Mouse (Mus musculus): ENCODE data around the gene Tomm70a.
"Not testable (repeated sequence)": the region's sequence is repeated elsewhere in the genome, so short reads cannot be mapped to it uniquely, and the experiment has no call there.

Gene Tomm70a

DNA sequence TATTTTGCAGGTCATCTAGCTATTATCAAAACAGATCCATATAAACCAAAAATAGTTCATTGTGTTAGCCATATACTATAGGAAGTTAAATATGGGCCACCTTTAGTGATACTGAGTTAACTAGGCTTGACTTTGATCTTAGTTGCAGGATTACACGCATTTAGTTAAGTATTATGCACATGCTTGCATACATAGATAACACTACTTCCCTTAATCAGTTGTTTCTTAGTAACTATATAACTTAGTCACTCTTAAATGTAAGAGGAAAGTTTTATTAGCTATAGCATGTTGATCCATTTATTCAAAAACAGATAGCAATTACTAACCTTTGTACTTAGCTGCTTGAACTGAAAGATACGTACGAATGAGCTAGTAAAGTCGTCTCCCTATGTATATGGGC lies 29.9 kb downstream of the Tomm70a start:
- no peak for DNase-seq (ENCODE audit: low spot score)

DNA sequence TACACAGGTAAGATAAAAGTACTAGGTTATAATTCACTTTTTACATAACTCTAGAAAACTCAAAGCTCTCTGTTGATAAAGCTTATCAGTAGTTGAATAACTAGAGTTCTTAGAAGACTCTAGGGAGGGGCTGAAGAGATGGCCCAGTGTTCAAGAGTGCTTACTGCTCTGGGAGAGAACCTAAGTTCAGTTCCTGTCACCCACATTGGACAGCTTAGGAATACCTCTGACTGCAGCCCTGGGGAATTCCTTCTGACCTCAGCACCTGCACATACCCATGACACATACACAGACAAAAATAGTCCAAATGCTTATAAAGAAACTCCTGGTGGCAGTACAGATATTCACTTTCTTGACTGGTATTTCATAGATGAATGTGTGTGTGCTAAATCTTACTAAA lies 34.4 kb downstream of the Tomm70a start:
- no peak for DNase-seq (ENCODE audit: low spot score)

DNA sequence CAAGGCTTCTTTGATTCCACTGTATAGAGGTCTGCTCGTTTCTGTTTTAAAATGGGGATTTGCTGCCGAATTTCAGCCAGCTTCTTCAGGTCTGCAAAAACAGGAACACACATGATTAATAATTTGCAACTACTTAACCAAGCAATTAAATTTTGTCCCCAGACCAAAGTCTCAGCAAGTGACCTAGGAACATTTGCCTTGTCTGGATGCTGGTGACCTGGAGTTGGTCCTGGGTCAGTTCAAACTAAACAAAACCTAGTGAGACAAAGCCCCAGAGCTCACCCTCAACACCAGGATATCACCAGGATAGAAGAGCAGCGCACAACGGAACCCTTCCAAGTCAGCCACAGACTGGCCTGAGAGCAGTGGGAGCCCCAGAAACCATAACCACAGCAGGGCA lies 35.6 kb downstream of the Tomm70a start:
- no peak for DNase-seq (ENCODE audit: low spot score)

DNA sequence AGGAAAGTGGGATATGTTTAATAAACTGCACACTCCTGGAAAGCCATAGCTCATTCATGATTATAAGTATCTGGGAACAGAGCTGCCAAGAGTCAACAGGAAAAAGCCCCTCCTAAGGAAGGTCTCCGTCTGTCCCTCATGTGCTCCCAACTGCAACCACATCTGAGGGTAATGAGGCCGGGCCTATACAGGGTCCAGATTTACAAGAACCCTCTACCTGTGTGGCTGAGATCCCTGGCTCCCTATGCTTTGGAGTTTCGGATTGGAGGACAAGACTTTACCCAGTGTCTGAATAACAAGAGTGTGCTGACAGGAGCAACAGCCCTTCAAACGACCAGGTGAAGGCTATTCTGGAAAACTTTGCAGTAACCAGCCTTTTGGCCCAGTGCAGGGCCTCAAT lies 36.2 kb downstream of the Tomm70a start:
- DNase-seq (ENCODE audit: low spot score): no peak

DNA sequence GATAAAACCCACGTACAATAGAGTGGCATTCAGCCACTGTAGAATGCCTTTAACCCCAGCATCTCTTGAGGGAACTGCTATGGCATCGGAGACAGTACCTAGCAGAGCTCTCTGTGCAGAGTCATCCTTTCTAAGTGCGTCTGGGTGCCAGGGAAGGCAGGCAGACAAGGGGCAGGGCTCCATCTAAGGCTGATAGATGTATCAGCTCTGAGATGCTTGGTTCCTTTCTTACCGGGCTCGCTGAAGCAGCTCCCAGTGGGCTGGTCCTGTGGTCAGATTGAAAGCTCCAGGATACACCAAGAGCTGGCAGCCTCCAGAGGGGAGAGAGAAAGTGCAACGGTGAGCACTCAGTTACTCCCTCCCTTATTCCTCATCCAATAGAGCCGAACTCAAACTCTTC lies 38.3 kb downstream of the Tomm70a start:
- DNase-seq (ENCODE audit: low spot score): no peak

DNA sequence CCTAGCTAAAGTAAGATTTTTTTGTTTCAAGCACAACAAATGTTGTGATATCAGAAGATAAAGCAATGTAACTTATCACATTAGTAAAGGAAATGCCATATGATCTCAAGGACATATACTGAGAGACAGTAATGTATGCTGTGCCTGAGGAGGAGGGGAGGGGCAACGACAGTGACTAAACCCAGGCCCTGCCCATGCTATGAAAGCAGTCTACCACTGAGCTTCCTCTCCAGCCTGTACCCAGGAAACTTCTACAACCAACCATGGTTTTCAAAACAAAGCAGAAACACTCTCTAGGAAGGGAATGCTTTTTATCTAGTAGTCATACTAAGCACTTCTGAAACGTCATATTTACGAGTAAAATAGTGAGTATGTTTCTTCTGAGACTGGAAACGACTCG lies 41.3 kb downstream of the Tomm70a start:
- DNase-seq (ENCODE audit: low spot score): no peak

DNA sequence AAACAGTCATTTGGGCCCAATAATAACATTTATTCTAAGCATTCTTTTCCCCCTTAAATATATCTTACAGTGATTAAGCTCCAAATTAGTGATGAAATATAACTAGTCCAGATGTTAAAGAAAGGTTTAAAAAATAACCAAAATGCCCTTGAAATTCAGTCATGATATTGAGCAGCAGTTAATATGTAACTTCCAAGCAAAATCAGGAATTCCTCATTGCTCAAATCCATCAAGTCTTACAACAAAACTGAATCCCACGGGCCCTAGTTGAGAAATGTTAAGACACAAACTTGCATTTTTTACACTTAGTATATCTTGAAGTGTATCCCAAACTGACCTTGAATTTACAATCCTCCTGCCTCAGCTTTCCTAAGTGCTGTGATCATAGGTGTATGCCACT lies 42.2 kb downstream of the Tomm70a start:
- no peak for DNase-seq (ENCODE audit: low spot score)

DNA sequence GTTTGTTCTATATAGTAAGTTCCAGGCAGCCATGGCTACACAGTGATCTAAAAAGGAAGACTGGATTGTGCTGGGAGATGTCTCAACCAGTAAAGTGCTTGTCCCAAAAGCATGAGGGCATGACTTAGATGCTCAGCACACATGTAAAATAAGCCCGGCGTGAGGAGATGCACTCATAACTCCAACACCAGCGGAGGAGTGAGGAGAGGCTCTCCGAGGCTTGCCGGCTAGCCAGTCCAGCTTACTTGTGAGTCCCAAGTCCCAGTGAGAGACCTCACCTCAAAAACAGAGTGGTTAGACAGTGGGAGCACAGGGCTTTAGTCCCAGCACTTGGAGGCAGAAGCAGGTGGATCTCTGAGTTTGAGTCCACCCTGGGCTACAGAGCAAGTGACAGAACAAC lies 43.7 kb downstream of the Tomm70a start:
- no peak for DNase-seq (ENCODE audit: low spot score)

DNA sequence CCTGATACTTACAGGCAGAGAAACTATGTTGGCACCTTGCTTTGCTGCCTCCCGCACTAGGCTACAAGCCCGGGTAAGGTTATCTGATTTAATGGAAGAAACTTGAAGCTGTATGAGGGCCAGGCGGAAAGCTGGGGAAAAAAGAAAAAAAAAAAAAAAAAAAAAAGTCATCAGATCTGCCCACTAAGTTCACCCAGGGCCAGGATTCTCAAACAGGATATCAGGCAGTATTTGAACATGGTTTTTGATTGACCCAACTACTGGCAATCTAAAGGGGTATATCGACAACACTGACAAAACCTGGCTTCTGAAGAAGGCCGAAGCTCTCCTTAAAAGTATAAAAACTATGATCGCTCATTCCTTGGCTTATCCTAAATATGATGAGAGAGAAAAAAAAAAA lies 44.6 kb downstream of the Tomm70a start:
- no peak for DNase-seq (ENCODE audit: low spot score)

DNA sequence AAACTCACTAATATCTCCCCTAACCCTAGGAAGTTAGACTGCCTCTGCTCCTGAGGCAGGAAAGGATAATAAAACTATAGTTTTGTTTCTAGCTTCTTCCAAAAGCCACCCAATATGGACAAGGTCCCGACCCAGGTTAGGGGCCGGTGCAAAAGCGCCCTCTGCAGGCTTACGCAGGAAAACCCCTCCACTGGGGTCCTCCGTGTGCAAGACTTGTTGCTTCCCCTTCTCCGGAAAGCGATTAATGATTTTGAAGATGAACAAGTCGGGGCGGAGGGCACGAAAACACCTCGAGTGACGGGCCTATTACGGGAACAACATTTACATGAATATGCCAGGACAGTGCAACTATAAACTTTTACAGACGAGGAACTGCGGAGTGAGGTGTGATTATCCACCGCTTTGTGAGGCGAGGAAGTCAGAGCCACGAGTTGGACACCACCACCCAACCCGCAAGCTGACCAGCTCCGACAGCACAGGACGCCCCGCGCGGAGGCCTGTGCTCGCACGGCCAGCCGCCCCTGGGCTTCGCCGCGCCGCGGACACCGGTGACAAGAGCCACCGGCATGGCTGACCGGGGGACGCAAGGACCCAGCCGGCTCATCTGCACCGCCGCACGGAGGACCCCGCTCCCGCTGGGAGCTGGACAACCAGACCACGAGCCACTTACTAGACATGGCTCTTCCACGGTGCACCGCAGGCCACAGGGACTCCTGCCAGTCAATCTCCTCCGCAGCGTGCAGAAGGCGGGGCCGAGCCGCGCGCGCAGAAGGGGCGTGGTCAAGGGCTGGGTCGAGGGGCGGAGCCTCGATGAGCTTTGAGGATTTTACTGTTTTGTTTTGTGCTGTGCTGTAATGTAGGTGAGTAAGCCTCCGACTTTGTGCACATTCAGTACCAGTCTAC lies 45.4 kb downstream of the Tomm70a start, which contains the start of gene Nit2:
Nit2 (minus strand) TSS at position 731 of the 903 bp plus-strand sequence.
- peak; percentile 93 for DNase-seq (ENCODE audit: low spot score)

DNA sequence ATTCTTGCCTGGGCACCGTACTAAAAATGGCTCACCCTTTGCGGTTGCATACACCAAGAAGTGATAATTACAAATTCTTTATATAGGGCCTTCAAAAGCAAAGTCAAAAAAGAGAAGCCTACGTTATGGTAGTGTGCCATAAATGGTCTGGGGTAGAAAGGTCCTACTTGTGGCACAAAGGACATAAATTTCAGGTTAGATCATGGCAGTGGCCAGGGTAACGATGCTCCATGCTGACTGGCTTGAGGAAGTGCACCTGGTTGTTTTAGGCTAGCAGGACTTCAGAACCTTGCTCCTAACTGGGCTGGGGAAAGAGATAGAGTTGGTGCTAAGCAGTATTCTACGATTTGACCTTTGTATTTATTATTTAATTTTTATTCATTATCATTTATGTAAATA lies 46.0 kb downstream of the Tomm70a start:
- DNase-seq (ENCODE audit: low spot score): no peak

DNA sequence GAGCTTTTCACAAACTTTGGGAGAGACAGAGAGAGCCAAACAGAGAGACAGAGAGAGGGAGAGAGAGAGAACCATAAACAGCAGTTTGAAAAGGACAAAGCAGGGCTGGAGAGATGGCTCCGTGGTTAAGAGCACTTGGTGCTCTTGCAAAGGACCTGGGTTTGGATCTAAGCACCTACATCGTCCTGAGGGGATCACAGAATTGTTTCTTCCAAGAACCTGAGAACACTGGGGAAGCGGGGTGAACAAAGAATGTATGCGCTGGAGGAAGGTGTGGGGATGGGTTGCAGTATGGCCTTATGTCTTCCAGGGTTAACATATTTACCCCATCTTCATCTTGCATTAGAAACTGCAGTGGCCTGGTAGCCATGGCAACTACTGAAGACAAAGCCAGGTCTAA lies 46.7 kb downstream of the Tomm70a start:
- no peak for DNase-seq (ENCODE audit: low spot score)

DNA sequence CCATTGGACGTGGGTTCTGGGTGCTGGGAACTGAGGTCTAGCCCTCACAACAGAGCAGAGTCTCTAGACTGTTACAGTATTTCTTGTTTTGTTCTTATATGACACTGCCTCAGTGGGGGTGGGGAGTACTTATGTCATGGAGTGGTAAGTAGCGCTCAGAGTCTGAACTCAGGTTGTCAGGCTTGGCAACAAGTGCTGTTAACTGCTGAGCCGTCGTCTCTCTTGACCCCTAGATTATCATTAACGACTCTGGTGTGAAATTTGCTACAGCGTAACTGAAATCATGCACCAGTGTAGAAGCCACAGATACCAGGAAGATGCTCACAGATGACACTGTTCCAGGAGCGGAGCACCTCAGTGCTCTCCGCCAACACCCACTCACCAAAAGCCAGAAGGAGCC lies 49.7 kb downstream of the Tomm70a start:
- no peak for DNase-seq (ENCODE audit: low spot score)

DNA sequence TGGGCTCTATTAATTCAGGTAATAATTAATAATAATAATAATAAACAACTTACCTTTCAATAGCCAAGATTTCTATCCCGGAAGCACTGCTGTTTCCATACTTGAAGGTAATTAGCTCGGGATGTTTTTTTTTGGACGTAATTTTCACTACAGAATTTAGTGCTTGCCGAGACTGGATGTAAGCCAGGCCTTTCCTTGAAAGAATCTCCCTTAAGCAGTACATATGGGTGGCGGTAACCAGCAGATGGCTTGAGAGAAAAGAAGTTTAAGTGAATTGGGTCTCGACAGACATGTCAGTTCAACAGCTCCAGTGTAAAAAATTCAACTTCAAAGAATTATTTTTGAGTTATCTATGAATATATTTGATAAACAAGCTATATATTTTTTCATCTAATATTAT lies 50.1 kb downstream of the Tomm70a start:
- no peak for DNase-seq (ENCODE audit: low spot score)

DNA sequence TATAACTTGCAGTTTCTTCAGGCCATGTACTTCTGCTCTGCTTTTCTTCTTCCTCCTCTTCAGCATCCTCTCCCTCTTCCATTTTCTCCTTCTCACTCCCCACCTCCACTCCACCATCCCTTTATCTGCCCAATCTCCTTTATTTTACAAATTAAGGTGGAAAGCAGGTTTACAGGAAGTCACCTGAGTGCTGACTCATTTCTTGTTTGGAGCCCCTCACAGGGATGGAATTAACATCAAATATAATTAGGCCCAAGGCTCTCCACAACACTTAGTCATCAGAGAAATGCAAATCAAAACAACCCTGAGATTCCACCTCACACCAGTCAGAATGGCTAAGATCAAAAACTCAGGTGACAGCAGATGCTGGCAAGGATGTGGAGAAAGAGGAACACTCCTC lies 53.0 kb downstream of the Tomm70a start:
- DNase-seq (ENCODE audit: low spot score): not testable (repeated sequence)

DNA sequence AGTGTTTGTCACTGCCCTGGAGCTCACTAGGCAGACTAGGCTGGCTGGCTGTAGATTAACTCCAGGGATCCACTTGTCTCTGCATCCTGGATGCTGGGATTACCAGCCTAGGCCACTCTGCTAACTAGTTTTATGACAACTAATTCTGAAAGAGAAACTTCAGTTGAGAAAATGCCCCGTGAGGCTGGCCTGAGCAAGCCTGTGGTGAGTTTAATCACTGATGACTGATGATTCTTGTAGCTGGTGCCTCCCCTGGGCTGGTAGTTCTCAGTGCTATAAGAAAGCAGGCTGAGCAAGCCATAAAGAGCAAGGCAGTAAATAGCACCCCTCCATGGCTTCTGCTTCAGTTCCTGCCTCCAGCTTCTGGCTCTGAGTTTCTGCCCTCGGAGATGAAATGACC lies 54.2 kb downstream of the Tomm70a start:
- DNase-seq (ENCODE audit: low spot score): no peak

DNA sequence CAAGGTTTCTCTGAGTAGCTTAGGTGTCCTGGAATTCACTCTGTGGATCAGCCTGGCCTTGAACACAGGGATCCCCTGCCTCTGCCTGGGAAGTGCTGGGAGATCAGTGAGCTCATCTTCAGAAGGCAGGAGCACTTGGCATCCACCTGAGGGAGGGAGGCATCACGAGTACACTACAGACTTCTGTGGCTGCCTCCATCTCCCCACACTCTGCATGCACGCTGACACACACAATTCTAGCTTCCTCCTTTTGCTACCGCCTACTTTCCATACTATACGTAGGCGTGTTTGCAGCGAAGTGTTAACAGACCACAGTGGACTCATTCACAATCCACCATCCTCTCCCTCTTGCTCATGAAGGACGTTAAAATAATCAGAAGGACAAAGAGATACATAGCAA lies 54.8 kb downstream of the Tomm70a start:
- no peak for DNase-seq (ENCODE audit: low spot score)

DNA sequence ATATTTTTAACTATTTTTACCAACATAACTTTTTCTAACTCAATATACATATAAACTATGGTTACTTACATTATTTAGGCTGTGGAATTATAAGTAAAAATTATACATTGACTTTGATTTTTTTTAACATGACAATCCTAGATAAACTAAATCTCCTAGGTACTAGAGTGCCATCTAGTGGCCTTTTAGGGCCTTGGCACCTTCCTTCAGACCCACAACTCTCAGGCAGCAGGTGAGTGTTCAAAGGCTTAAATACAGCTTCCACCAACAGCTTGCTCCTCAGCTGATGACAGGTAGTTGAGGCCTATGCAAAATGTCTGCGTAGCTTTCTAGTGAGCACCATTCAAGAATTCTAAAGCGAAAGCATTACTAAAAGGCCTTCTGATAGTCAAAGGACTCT lies 55.8 kb downstream of the Tomm70a start:
- peak; percentile 39 for DNase-seq (ENCODE audit: low spot score)

DNA sequence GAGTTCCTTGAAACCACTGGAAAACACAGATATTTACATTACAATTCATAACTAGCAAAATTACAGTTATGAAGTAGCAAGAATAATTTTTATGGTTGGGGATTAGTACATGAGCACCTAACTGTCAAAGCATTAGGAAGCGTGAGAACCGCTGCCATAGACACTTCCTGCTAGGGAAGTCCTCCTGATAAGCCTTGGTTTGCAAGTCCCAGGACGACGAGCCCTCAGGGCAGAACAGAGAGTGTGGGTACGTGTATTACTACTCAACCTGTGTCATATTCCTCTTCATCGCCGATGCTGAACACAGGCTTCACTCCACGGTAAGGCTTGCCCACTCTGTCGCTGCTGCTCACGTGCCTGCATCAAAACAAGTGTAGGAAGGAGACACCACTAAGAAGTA lies 56.2 kb downstream of the Tomm70a start:
- DNase-seq (ENCODE audit: low spot score): no peak

DNA sequence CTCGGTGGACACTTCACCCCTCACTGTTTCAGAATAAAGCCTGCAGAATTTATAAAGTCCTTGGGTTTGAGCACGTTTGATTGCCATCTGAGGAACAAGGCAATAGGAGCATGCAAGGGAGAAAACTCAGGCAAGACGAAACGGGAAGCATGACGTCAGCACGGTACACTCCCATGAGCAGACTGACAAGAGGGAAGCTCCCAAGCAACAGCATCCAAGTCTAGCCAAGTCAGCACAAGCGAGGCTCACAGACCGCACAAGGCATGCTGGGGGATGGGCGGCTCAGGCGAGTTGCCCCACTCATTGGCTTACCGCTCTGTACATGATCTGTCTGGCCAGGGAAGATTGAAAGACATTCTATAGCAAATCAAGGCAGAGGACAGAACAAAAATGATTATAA lies 59.7 kb downstream of the Tomm70a start:
- peak; percentile 67 for DNase-seq (ENCODE audit: low spot score)

DNA sequence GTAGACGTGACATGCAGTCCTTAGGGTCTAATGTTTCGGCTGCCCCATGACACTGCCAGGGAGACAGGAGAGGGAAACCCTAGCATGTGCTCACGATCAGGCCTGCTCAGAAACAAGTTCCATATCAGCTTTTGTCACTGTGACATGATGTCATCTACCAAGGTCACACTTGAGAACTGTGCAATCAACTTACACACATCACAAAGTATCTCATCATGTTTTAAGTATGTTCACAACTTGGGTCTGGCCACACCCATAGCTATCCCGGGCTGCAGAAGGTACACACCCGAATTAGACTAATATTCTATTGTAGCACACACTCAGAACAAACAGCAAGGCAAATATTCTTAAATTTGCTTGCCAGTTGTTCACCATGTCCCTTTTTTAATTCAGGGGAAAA lies 60.5 kb downstream of the Tomm70a start:
- no peak for DNase-seq (ENCODE audit: low spot score)

DNA sequence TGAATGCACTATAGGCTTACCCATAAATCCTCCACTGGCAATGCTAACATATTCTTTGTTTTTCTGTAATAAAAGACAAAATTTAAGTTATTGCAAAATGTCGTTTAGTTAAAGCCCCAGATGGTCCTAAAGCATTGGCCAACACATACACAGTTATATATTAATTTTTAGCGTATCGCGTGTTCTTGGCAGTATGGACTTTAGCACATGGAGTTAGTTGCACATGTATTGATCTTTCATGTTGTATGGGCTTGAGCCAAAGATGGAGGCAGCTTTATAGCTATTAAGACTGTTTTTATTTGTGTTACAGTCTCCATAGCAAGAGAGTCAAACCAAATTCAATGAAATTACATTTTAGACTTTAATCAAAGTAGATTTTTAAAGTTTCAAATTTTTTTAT lies 65.1 kb downstream of the Tomm70a start:
- no peak for DNase-seq (ENCODE audit: low spot score)

DNA sequence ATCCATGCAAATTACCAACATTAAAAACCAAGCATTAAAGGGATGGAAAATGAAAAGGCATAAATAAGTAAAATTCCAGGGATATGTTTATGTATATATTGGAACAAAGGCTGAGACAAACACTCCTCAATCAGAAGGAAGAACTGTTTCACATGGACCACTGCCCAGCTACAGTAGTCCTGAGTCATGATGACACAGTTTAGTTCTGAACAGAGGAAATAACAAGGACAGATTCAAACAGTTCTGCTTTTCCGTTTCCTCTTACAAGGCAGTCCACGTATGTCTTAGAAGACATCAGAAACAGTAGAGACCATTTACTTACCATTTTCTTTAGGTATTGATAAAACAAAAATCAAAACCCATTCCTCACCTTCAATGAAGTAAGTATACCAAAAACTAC lies 68.0 kb downstream of the Tomm70a start:
- DNase-seq (ENCODE audit: low spot score): no peak

DNA sequence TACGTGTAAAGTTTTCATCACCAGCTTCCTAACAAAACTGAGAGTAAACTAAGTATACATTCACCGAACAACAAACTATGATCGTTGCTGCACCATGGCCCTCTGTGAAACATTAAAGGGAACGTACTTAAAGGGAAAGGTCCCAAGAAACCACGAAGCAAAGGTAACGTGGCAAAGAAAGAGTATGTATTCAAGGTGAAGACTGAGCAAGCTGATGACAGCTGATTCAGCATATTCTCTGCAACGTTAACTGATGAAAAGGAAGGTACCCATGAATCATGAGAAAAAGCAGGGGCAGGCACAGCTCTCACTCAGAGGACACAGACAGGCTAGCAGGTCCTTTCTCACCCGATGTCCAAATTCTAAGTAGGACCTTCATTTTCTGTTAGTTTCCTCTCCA lies 68.9 kb downstream of the Tomm70a start:
- no peak for DNase-seq (ENCODE audit: low spot score)
